Mouse (Mus musculus) ES-Bruce4 (cell line): Measurements from ENCODE around the gene Ehmt2.
"Not testable (repeated sequence)": the region's sequence is repeated elsewhere in the genome, so short reads cannot be mapped to it uniquely, and the experiment has no call there.

ENCODE experiments used
- CTCF ChIP-seq: IDR thresholded peaks from one replicate; pipeline ENCODE4 v1.8.1; 2011; ENCODE audit warnings: low read depth, low read length
- POLR2A ChIP-seq: IDR thresholded peaks from one replicate; pipeline ENCODE4 v1.8.1; 2011; ENCODE audit warnings: low read length; ENCODE audit not compliant: insufficient read depth

GRCm38 (mm10) chr17:34957966-34958365 lies 59.7 kb downstream of the Ehmt2 start:
- not testable (repeated sequence) for TF ChIP-seq CTCF, POLR2A
